Mouse (Mus musculus): ENCODE data around the gene Plcb4.

- TF ChIP-seq ZNF384 (IDR thresholded peaks at IDR 0.05; ENCODE audit: low read depth, low read length) = no peak
- no peak for TF ChIP-seq MAFK (IDR thresholded peaks at IDR 0.05; ENCODE audit: insufficient read depth, low read depth, low read length)
- TF ChIP-seq ZC3H11A (IDR thresholded peaks at IDR 0.05; ENCODE audit: borderline replicate concordance, low read depth, low read length) = no peak
- no peak for TF ChIP-seq CHD2 (IDR thresholded peaks at IDR 0.05; ENCODE audit: low read depth, low read length)
Measured at GRCm38 (mm10) chr2:135826616-135827360, 168.0 kb downstream of the Plcb4 start.
